Mouse (Mus musculus): ENCODE results near the gene Emp2. TPM values are rescaled to one million over a fixed set of nuclear protein-coding genes. Genes with fewer than 3 reads are reported as not detected.
"Not testable (repeated sequence)": the region's sequence is repeated elsewhere in the genome, so short reads cannot be mapped to it uniquely, and the experiment has no call there.

The Emp2 gene
- total RNA-seq, 2 experiments from 2014 or later, result 14.7 to 15.5 TPM

GRCm38 (mm10) chr16:10319914-10320569, 6.3 kb upstream of the Emp2 start:
- no peak for DNase-seq (ENCODE audit: low spot score in 2 of 2)

DNA sequence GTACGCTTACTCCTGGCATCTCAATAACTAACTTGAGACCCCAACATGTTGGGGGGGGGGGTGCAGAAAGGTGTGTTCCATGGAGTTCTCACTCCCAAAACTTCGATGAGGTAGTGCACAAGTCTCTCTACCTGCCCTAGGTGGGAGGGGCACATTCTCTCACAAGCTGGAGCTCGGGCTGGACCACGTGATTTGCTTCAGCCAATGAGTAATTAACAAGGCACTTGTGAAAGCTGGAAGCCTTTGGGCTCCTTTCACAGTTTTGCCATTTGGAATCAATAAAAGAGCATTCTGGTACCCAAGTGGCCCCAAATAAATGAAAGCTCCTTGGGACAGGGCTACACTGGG, 3.4 kb upstream of the Emp2 start:
- DNase-seq (ENCODE audit: low spot score in 2 of 2), result no peak

DNA sequence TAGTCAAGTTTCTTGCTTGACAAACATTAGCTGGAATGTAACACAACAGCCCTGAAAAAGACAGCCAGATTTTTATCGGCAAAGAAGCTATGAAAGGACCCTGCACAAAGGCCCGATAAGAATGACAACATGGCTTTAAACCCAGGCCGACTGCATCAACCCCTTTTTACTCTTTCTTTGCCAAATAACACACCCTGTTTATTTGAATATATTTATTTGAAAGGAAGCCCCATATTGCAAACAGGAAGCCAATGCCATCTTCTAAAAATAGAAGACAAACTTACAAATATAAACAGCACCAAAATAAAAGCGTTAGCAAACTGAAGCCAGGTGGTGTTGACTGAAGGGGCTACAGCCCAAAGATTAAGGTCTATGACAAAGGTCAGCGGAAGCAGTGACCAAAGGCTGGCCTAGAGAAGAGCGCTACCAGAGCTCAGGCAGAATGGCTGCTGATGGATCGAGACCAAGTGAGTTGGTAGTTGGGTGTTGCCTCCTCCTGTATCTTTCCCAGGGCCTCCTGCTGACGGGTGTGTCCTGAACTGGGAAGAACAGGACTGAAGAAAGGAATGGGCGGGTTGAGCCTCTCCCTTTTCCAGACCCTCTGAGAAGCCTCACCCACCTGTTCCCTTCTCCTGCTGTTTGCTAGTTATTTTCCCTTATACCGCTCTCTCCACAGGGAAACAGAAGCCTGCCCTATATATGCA, 2.9 kb upstream of the Emp2 start:
- no peak for DNase-seq (ENCODE audit: low spot score in 2 of 2)

DNA sequence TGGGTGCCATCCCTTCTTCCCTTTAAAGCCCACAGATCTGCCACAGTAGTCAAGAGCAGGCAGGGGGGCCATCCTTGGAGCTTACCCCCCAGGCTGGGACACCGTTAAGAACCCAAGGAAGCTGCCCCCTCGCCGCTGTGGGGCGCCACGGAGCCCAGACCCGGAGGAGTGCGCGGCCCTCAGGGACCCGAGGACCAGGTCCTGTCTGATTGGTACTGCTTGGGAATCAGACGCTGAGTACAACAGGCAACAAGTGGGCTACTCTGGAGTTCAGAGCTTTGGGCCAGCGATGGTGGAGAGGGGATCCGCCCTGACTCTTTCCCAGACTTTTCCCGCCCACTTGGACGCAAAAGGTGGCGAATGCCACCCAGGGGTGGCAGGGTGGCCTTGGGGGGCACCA, 542 bp downstream of the Emp2 start:
- DNase-seq (ENCODE audit: low spot score in 2 of 2), result peak in 1 of 2 experiments; percentile 6

GRCm38 (mm10) chr16:10311989-10312388, 1.8 kb downstream of the Emp2 start:
- no peak for DNase-seq (ENCODE audit: low spot score in 2 of 2)

DNA sequence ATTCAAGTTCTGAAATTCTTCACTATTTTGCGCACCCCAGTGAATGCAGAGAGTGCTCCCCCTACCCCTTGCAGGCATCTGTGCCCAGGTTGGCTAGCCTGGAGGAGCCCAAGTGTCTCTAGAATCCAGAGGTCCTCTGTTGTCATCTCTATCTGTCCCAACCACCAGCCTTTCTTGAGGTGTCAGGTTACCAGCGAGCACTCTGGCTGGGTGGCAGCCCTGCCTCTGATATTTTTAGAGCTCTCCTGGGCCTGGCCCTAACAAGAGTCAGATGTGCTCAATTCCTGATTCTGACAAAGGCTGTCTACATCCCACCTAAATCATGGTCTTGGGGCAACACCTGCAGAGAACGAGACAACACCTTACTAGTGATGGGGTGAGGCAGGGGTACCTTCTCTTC, 2.7 kb downstream of the Emp2 start:
- DNase-seq (ENCODE audit: low spot score in 2 of 2), result no peak

DNA sequence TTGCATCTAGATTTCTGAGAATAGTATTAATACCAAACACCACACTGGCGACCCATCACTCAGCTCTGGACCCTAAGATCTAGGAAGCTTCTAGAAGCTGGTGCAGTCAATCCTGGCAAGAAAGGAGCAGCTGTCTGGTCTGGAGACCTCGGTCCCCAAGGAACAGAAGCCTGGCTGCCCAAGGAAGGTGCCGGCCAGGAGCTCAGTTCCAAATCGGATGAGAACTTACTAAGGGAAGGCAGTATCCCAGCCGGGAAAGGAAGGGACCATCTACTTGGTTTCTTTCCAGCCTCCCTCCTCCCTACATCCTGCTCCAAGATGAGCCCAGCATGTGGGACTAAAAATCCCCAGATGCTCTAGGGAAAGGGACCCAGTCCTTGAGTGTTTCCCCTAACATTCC, 3.3 kb downstream of the Emp2 start:
- DNase-seq (ENCODE audit: low spot score in 2 of 2), result peak in 1 of 2 experiments; percentile 14

- no peak for DNase-seq (ENCODE audit: low spot score in 2 of 2)
Observed at GRCm38 (mm10) chr16:10307351-10307750, 6.4 kb downstream of the Emp2 start.

- DNase-seq (ENCODE audit: low spot score in 2 of 2), result no peak
Observed at GRCm38 (mm10) chr16:10306101-10306500, 7.7 kb downstream of the Emp2 start.

- no peak for DNase-seq (ENCODE audit: low spot score in 2 of 2)
Observed at GRCm38 (mm10) chr16:10301337-10301736, 12.4 kb downstream of the Emp2 start.

- DNase-seq (ENCODE audit: low spot score in 2 of 2), result no peak
Observed at GRCm38 (mm10) chr16:10300231-10301186, 13.3 kb downstream of the Emp2 start.

GRCm38 (mm10) chr16:10299637-10300036, 14.1 kb downstream of the Emp2 start:
- no peak for DNase-seq (ENCODE audit: low spot score in 2 of 2)

- no peak for DNase-seq (ENCODE audit: low spot score in 2 of 2)
Observed at GRCm38 (mm10) chr16:10297696-10298644, 15.8 kb downstream of the Emp2 start.

GRCm38 (mm10) chr16:10288115-10288514, 25.7 kb downstream of the Emp2 start:
- no peak for DNase-seq (ENCODE audit: low spot score in 2 of 2)

GRCm38 (mm10) chr16:10286513-10287268, 27.1 kb downstream of the Emp2 start:
- DNase-seq (ENCODE audit: low spot score in 2 of 2), result peak in 1 of 2 experiments; percentile 17

DNA sequence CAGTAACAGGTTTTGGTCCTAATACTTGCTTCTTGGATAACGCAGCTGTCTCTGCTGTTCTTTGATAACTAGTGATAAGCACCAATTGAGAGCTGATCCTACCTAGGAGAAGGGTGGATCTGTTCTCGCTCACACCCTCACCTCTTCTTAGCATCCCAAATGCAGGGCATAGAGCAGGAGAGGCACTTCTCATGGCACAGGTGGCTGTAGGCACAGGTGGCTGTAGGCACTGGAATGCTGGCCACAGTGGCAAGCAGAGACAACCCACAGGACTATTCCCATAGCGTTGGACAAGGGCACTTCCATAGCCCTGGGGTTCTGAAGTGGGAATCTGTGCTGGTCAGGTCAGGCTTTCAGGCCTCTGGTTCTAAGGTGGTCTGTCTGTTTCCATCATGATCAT, 31.9 kb downstream of the Emp2 start:
- no peak for DNase-seq (ENCODE audit: low spot score in 2 of 2)

- DNase-seq (ENCODE audit: low spot score in 2 of 2), result peak; percentile 80 to 92
Observed at GRCm38 (mm10) chr16:10280286-10280951, 33.3 kb downstream of the Emp2 start.

DNA sequence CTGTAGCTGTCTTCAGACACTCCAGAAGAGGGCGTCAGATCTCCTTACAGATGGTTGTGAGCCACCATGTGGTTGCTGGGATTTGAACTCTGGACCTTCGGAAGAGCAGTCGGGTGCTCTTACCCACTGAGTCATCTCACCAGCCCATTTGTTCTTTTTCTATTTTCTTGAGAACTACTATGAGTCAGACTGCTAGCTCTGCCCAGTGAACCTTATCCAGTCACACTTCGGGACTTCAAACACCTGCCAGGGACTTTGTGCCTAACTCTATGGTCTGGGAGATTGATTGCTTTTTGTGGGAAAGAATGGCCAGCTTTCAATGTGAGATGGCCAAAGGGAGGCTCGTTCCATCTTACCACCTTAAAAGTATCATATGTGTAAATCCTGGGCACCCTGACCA, 37.0 kb downstream of the Emp2 start:
- DNase-seq (ENCODE audit: low spot score in 2 of 2), result not testable (repeated sequence)

DNA sequence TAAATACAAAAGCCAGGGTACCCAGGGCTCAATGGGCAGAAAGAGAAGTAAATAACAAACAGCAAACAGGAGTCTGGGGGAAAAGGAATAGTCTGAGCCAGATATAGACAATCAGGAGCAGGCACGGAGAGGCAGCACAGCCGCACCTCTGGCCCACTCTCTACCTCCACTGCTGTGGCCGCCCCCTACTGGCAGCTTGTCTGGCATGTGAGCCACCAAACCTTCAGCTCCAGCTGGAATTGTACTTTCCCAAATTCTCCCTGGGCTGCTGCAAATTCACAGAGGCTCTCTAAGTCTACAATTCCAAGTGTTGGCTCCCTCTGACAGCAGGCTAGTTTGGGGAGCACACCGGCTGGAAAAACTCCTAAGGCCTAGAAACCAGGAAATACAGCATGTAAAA, 39.3 kb downstream of the Emp2 start:
- DNase-seq (ENCODE audit: low spot score in 2 of 2), result no peak

All from layer of hippocampus, adult 18-20 months (tissue).